Mouse (Mus musculus): Measurements from ENCODE around the gene Itgb3. TPM values are rescaled to one million over a fixed set of nuclear protein-coding genes. Genes with fewer than 3 reads are reported as not detected.

The Itgb3 gene
- polyA plus RNA-seq (2015; fragmentation: Nextera tagmentation; extraction: Ambion mirVana) = 4.5 and 4.6 TPM in 2 replicates

DNA sequence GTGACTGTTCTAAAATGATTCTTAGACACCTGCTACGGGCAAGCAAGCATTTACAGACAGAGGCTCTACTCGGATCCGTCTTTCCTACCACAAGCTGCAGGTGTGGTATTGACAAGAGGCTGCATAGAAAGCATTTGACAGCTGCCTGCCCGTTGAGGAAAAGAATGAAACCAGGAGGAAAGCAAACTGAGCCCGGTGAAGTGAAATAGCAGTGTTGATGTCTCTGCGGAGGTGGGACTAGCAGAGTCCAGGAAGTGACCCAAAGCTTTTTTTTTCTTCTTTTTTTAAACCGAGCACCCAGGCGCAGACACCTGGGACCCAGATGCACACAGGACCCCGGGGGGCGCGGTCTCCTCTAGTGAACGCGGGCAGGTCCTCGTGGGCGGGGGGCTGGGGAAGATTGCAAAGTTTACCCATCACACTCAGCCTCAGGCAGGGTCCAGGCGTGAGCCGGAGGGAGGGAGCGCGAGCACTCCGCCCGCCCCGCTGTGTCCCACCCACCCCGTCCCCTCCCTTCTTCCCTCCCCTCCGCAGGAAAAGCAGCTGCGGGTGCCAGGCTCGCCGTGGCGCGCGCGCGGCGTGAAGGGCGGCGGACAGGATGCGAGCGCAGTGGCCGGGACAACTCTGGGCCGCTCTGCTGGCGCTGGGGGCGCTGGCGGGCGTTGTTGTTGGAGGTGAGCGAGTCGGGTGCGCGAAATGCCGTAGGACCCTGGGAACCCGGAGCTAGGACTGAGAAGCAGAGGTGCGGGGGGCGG lies at the start of gene Itgb3:
Gene Itgb3 (plus strand): TSS at position 510 of the 755 bp plus-strand sequence.
- H3K27me3 ChIP-seq (ENCODE audit: control insufficient read depth, insufficient read depth, low read depth, low read length) = peaks cover 2% of the 10 kb centered on the region; the same call in 1 of the 2 replicates
- H3K36me3 ChIP-seq (ENCODE audit: control insufficient read depth, insufficient read depth, low read length) = no peaks in the 10 kb centered on the region
- under 1% methylated on average over 50 of the region's 51 CpGs for WGBS
- H3K9me3 ChIP-seq (ENCODE audit: control insufficient read depth, low read length) = no peaks in the 10 kb centered on the region
- peak within 1 kb of the TSS; percentile 83 for H3K4me2 ChIP-seq (ENCODE audit: low read depth, low read length)
- ATAC-seq (ENCODE audit: low read depth) = peak; percentile 90
- H3K4me3 ChIP-seq (ENCODE audit: low read length) = peak within 1 kb of the TSS; percentile 56
- H3K9ac ChIP-seq (ENCODE audit: low read length) = peak within 1 kb of the TSS; percentile 63
- H3K27ac ChIP-seq (ENCODE audit: low read length) = peak within 1 kb of the TSS; percentile 31; the same call in 1 of the 2 replicates
- peaks cover 4% of the 10 kb centered on the region; the same call in 1 of the 2 replicates for H3K4me1 ChIP-seq (replicated peaks; ENCODE audit: control insufficient read depth, insufficient read depth, low read length)

DNA sequence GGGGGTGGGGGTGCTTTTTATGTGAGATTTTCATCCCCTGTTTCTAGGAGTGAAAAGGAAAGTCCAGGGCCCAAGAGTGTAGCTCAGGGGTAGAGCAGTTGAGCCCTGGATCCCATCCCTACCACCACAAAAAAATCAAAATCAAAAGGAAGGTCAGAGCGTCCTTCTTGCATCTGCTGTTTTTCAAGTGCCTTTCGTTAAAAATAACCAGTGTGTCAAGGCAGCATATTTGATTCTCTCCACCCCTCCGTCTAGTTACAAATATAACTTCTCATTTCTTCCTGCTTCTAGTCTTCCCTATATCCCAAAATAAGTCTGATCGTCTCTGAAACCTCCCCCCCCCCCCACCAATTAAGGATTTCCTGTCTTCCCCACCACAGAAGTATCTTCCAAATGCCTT lies 49.7 kb upstream of the Itgb3 start:
- Histone ChIP-seq H3K9ac (ENCODE audit: low read length) (no peak overlapping the region), H3K36me3 (ENCODE audit: control insufficient read depth, insufficient read depth, low read length) (no peaks in the 10 kb centered on the region), H3K27ac (ENCODE audit: low read length) (no peak overlapping the region), H3K4me2 (ENCODE audit: low read depth, low read length) (no peak overlapping the region), H3K9me3 (ENCODE audit: control insufficient read depth, low read length) (no peaks in the 10 kb centered on the region), H3K4me1 (replicated peaks; ENCODE audit: control insufficient read depth, insufficient read depth, low read length) (no peaks in the 10 kb centered on the region), H3K4me3 (ENCODE audit: low read length) (no peak overlapping the region), H3K27me3 (ENCODE audit: control insufficient read depth, insufficient read depth, low read depth, low read length) (no peaks in the 10 kb centered on the region)
- WGBS = 46% methylated on average over 4 of the region's 4 CpGs
- no peak for ATAC-seq (ENCODE audit: low read depth)

DNA sequence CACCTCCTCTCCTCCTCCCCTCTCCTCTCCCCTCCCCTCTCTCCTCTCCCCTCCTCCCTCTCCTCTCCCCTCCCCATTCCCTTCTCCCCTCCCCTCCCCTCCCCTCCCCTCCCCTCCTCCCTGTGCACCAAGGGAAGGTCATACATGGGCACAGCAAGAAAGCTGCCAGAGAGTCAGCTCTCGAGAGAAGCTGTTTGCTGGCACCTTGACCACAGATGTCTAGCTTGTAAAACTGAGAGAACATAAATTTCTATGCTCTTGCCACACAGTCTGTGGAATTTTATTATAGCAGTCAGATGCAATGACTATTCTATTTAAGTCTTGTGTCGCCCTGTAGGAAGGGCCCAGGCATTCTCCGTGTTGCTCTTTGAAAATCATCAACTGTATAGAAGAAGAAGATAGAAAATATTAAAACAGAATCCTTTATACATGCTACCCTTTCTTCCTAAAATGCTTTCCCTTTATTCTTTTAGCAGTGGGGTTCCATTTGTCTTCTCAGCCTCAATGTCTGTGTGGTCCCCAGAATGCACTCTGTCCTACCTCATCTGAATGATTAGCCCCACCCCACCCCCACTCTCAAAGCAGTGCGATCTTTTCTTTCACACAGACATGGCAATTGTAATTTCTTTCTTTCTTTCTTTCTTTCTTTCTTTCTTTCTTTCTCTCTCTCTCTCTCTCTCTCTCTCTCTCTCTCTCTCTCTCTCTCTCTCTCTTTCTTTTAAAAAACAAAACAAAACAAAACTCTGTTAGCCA lies 49.0 kb upstream of the Itgb3 start:
- Histone ChIP-seq H3K36me3 (ENCODE audit: control insufficient read depth, insufficient read depth, low read length) (no peaks in the 10 kb centered on the region), H3K4me1 (replicated peaks; ENCODE audit: control insufficient read depth, insufficient read depth, low read length) (no peaks in the 10 kb centered on the region), H3K27ac (ENCODE audit: low read length) (no peak overlapping the region), H3K27me3 (ENCODE audit: control insufficient read depth, insufficient read depth, low read depth, low read length) (no peaks in the 10 kb centered on the region), H3K4me2 (ENCODE audit: low read depth, low read length) (no peak overlapping the region), H3K9me3 (ENCODE audit: control insufficient read depth, low read length) (no peaks in the 10 kb centered on the region), H3K4me3 (ENCODE audit: low read length) (no peak overlapping the region), H3K9ac (ENCODE audit: low read length) (no peak overlapping the region)
- WGBS = 50% methylated on average over 4 of the region's 4 CpGs
- no peak for ATAC-seq (ENCODE audit: low read depth)

DNA sequence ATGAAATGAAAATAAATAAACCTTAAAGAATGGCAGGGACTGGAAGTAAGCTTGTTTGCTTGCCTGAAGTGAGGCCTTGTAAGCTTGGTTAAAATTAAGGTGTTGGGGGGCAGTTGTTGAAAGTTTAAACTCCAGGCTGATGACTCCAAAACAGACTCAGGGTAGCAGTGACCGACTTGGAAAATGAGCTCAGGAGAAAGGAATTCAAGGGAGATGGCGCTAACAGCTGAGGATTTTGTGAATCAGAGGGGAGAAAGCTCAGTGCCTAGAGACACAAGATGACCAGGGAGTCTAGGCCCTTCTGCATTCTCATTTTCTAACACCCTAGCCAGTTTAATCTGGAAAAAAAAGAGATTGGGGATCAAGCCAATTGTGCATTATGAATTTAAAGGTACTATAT lies 46.8 kb upstream of the Itgb3 start:
- no peak overlapping the region for H3K27ac ChIP-seq (ENCODE audit: low read length)
- 28% methylated on average over 2 of the region's 2 CpGs for WGBS
- H3K4me1 ChIP-seq (replicated peaks; ENCODE audit: control insufficient read depth, insufficient read depth, low read length) = no peaks in the 10 kb centered on the region
- H3K27me3 ChIP-seq (ENCODE audit: control insufficient read depth, insufficient read depth, low read depth, low read length) = no peaks in the 10 kb centered on the region
- H3K4me2 ChIP-seq (ENCODE audit: low read depth, low read length) = no peak overlapping the region
- no peak overlapping the region for H3K4me3 ChIP-seq (ENCODE audit: low read length)
- no peak overlapping the region for H3K9ac ChIP-seq (ENCODE audit: low read length)
- no peaks in the 10 kb centered on the region for H3K36me3 ChIP-seq (ENCODE audit: control insufficient read depth, insufficient read depth, low read length)
- no peak for ATAC-seq (ENCODE audit: low read depth)
- no peaks in the 10 kb centered on the region for H3K9me3 ChIP-seq (ENCODE audit: control insufficient read depth, low read length)

DNA sequence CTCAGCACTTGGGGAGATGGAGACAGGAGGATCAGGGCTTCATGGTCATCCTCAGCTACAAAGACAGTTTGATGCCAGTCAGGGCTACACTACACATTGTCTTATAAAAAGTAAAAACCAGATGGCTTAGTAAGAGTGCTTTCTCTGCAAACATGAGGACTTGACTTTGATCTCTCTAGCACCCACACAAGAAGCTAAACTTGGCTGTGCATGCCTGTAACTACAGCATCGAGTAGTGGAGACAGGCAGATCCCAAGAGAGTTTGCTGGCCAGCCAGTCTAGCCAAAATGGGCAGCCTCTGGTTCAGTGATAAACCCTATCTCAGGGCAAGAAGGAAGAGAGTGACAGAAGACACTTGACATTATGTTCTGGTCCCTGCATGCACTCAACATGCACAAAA lies 44.3 kb upstream of the Itgb3 start:
- H3K27ac ChIP-seq (ENCODE audit: low read length) = no peak overlapping the region
- no peaks in the 10 kb centered on the region for H3K36me3 ChIP-seq (ENCODE audit: control insufficient read depth, insufficient read depth, low read length)
- ATAC-seq (ENCODE audit: low read depth) = no peak
- H3K4me3 ChIP-seq (ENCODE audit: low read length) = no peak overlapping the region
- H3K4me2 ChIP-seq (ENCODE audit: low read depth, low read length) = no peak overlapping the region
- H3K9me3 ChIP-seq (ENCODE audit: control insufficient read depth, low read length) = no peaks in the 10 kb centered on the region
- 45% methylated on average over 1 of the region's 1 CpGs for WGBS
- no peaks in the 10 kb centered on the region; the same call in 1 of the 2 replicates for H3K4me1 ChIP-seq (replicated peaks; ENCODE audit: control insufficient read depth, insufficient read depth, low read length)
- no peaks in the 10 kb centered on the region for H3K27me3 ChIP-seq (ENCODE audit: control insufficient read depth, insufficient read depth, low read depth, low read length)
- no peak overlapping the region for H3K9ac ChIP-seq (ENCODE audit: low read length)

DNA sequence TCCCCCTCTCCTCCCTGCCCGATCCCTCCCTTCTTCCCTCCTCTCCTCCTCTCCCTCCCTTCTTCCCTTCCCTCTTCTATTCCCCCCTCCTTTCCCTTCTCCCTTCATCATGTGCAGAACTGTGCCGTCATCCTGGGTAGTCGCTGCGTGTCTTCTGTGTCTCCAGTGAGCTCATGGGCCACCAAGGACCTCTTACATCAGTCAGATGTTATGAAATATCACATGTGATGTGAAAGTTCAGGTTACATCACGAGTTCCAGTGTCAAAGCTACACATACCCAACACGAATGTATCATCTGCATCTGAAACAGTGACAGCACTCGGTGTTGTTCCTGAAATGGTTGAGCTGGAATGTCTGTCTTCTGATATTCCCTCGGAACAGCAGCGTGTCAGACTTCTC lies 42.6 kb upstream of the Itgb3 start:
- no peak overlapping the region for H3K27ac ChIP-seq (ENCODE audit: low read length)
- H3K4me3 ChIP-seq (ENCODE audit: low read length) = no peak overlapping the region
- H3K9ac ChIP-seq (ENCODE audit: low read length) = no peak overlapping the region
- 66% methylated on average over 9 of the region's 9 CpGs for WGBS
- H3K9me3 ChIP-seq (ENCODE audit: control insufficient read depth, low read length) = 0 out of 2 replicates have a peak, but pooled peaks cover 4% of the 10 kb centered on the region
- ATAC-seq (ENCODE audit: low read depth) = no peak
- H3K27me3 ChIP-seq (ENCODE audit: control insufficient read depth, insufficient read depth, low read depth, low read length) = no peaks in the 10 kb centered on the region
- no peaks in the 10 kb centered on the region; the same call in 1 of the 2 replicates for H3K4me1 ChIP-seq (replicated peaks; ENCODE audit: control insufficient read depth, insufficient read depth, low read length)
- no peaks in the 10 kb centered on the region for H3K36me3 ChIP-seq (ENCODE audit: control insufficient read depth, insufficient read depth, low read length)
- no peak overlapping the region for H3K4me2 ChIP-seq (ENCODE audit: low read depth, low read length)

DNA sequence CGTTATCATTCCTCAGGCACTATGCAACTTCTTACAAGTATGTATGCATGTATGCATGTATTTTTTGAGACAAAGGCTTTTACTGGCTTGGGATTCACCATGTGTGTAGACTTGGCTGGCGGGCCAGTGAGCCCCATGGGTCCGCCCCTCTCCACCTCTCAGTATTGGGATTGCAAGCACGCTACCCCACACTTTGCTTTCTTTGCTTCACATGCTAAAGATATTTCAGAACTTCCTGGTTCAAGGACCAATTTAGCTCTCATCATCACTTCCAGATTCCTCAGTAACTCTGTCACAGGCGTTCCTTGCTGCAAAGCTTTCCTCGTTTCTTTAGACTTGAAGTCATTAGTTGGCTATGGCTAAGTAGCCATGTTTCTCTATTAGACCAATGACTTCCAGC lies 41.7 kb upstream of the Itgb3 start:
- H3K4me3 ChIP-seq (ENCODE audit: low read length) = no peak overlapping the region
- no peaks in the 10 kb centered on the region for H3K36me3 ChIP-seq (ENCODE audit: control insufficient read depth, insufficient read depth, low read length)
- H3K9me3 ChIP-seq (ENCODE audit: control insufficient read depth, low read length) = 0 out of 2 replicates have a peak, but pooled peaks cover 4% of the 10 kb centered on the region
- H3K27me3 ChIP-seq (ENCODE audit: control insufficient read depth, insufficient read depth, low read depth, low read length) = no peaks in the 10 kb centered on the region
- no peaks in the 10 kb centered on the region; the same call in 1 of the 2 replicates for H3K4me1 ChIP-seq (replicated peaks; ENCODE audit: control insufficient read depth, insufficient read depth, low read length)
- no peak for ATAC-seq (ENCODE audit: low read depth)
- no peak overlapping the region for H3K9ac ChIP-seq (ENCODE audit: low read length)
- no peak overlapping the region for H3K4me2 ChIP-seq (ENCODE audit: low read depth, low read length)
- H3K27ac ChIP-seq (ENCODE audit: low read length) = no peak overlapping the region
- WGBS = 83% methylated on average over 6 of the region's 6 CpGs

DNA sequence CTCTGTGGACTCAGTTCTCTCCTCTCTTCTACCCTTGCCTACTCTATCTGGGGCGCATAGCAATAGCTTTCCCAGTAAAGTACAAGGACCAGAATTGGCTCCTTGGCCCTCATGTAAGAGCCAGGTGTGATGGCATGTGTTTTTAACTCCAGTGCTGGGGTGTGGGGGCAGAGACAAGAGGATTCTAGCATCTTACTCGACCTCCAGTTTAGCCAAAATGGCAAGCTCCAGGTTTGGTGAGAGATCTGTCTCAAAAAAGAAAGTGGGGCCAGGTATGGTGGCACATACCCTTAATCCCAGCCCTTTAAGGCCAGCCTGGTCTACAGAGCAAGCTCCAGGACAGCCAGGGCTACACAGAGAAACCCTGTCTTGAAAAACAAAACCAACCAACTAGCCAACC lies 41.0 kb upstream of the Itgb3 start:
- H3K36me3 ChIP-seq (ENCODE audit: control insufficient read depth, insufficient read depth, low read length) = no peaks in the 10 kb centered on the region
- no peaks in the 10 kb centered on the region; the same call in 1 of the 2 replicates for H3K4me1 ChIP-seq (replicated peaks; ENCODE audit: control insufficient read depth, insufficient read depth, low read length)
- H3K9ac ChIP-seq (ENCODE audit: low read length) = no peak overlapping the region
- WGBS = 83% methylated on average over 2 of the region's 2 CpGs
- H3K9me3 ChIP-seq (ENCODE audit: control insufficient read depth, low read length) = 0 out of 2 replicates have a peak, but pooled peaks cover 4% of the 10 kb centered on the region
- H3K27ac ChIP-seq (ENCODE audit: low read length) = no peak overlapping the region
- no peak overlapping the region for H3K4me2 ChIP-seq (ENCODE audit: low read depth, low read length)
- no peaks in the 10 kb centered on the region for H3K27me3 ChIP-seq (ENCODE audit: control insufficient read depth, insufficient read depth, low read depth, low read length)
- no peak for ATAC-seq (ENCODE audit: low read depth)
- no peak overlapping the region for H3K4me3 ChIP-seq (ENCODE audit: low read length)

DNA sequence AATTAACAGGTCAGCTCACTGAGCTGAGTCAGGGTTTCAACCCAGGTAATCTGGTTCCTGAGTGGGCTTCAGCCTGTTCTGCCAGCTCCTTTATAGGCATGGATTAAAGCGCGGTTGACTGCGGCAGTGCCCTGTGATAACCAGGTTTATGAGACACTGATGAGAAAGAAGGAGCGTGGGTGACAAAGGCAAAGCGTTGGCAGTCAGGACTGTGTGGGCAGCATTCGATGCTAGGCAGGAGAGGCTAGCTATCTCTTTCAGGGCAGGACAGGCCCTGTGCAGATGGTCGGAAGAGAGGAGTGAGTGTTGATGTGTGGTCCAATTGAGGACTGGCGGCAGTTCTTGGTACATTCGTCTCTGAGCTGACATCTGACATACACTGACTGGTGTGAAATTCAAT lies 40.1 kb upstream of the Itgb3 start:
- ATAC-seq (ENCODE audit: low read depth) = peak; percentile 29; the same call in 1 of the 2 replicates
- Histone ChIP-seq H3K27ac (ENCODE audit: low read length) (no peak overlapping the region), H3K4me3 (ENCODE audit: low read length) (no peak overlapping the region), H3K36me3 (ENCODE audit: control insufficient read depth, insufficient read depth, low read length) (no peaks in the 10 kb centered on the region), H3K4me2 (ENCODE audit: low read depth, low read length) (no peak overlapping the region), H3K9ac (ENCODE audit: low read length) (no peak overlapping the region), H3K27me3 (ENCODE audit: control insufficient read depth, insufficient read depth, low read depth, low read length) (no peaks in the 10 kb centered on the region), H3K4me1 (replicated peaks; ENCODE audit: control insufficient read depth, insufficient read depth, low read length) (peaks cover 5% of the 10 kb centered on the region), H3K9me3 (ENCODE audit: control insufficient read depth, low read length) (0 out of 2 replicates have a peak, but pooled peaks cover 4% of the 10 kb centered on the region)
- WGBS = 65% methylated on average over 9 of the region's 9 CpGs

All from lung, embryonic 16.5 days (tissue).